Mouse (Mus musculus) forebrain, embryonic 15.5 days (tissue): ENCODE data around the gene Bola3. TPM values are rescaled to one million over a fixed set of nuclear protein-coding genes. Genes with fewer than 3 reads are reported as not detected.
A peak's percentile ranks its signal among the peaks of the same experiment; 100 is the strongest.

Source experiments
- ATAC-seq: fragments of 200-750 bp; cut with Nextera tagmentation; replicated peaks from 2 replicates; pipeline ENCODE4 v1.8.0; 2017; ENCODE audit warnings: mild to moderate bottlenecking, moderate TSS enrichment, moderate library complexity
- H3K27ac ChIP-seq: fragments of 300-500 bp; sonication (generic); replicated peaks from 2 replicates; pipeline ENCODE4 v1.5.1; 2015; ENCODE audit warnings: mild to moderate bottlenecking, inconsistent platforms
- H3K27me3 ChIP-seq: fragments of 300-500 bp; sonication (generic); 2 replicates; pipeline ENCODE4 v1.6.1; 2015; ENCODE audit warnings: inconsistent platforms
- H3K36me3 ChIP-seq: fragments of 300-500 bp; sonication (generic); 2 replicates; pipeline ENCODE4 v1.6.1; 2015; ENCODE audit warnings: mild to moderate bottlenecking, inconsistent platforms
- H3K4me1 ChIP-seq: fragments of 300-500 bp; sonication (generic); 2 replicates; pipeline ENCODE4 v1.6.1; 2015; ENCODE audit warnings: inconsistent platforms
- H3K4me2 ChIP-seq: fragments of 300-500 bp; sonication (generic); replicated peaks from 2 replicates; pipeline ENCODE4 v1.6.1; 2015; ENCODE audit warnings: mild to moderate bottlenecking, inconsistent platforms
- H3K4me3 ChIP-seq: fragments of 300-500 bp; sonication (generic); 2 replicates; pipeline ENCODE4 v1.5.1; 2015; ENCODE audit warnings: mild to moderate bottlenecking, inconsistent platforms
- H3K9ac ChIP-seq: fragments of 300-500 bp; sonication (generic); replicated peaks from 2 replicates; pipeline ENCODE4 v1.6.1; 2015; ENCODE audit warnings: mild to moderate bottlenecking, inconsistent platforms
- H3K9me3 ChIP-seq: fragments of 300-500 bp; sonication (generic); 2 replicates; pipeline ENCODE4 v1.6.1; 2016; ENCODE audit warnings: inconsistent platforms
- WGBS: fragments of 180-500 bp; shearing (Covaris S2); methylation state at CpG from one replicate; pipeline ENCODE4 v1.1.7; 2015; ENCODE audit warnings: mixed read lengths; 5-methylcytosine and 5-hydroxymethylcytosine counted together
- polyA plus RNA-seq: library from polyadenylated mRNA; unstranded; fragments of >200 nt; fragmentation: Nextera tagmentation; extraction: Ambion mirVana; gene quantifications from 2 replicates; pipeline ENCODE4 v1.2.1, GENCODE M21; 2015

Gene Bola3
- polyA plus RNA-seq, 1 experiment from 2014 or later: 59.7 TPM

DNA sequence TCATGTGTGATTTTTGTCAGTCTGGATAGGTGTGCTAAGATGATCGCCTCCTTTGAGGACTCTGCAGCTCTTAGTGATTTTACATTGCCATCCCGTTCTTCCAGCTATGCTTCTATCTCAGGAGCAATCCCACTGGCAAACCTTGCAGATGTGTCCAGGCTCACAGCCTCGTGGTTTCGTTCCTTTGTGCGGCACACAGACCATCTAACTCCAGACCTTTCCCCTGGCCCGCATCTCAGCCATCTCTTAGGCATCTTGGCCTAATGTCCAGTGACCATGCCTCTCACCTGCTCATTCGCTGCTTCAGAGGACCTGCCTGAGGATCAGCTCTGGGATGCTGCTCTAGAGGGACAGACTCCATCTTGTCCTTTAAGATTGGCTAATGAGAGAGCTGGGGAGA, 1.2 kb downstream of the Bola3 start:
- Histone ChIP-seq H3K4me3 (peak overlapping the region; percentile 91), H3K27me3 (no peaks in the 10 kb centered on the region), H3K9ac (peak overlapping the region; percentile 94; the same call in 1 of the 2 replicates), H3K36me3 (peaks cover 15% of the 10 kb centered on the region), H3K4me1 (peaks cover 16% of the 10 kb centered on the region), H3K27ac (no peak overlapping the region), H3K4me2 (peak overlapping the region; percentile 81), H3K9me3 (no peaks in the 10 kb centered on the region)
- no peak for ATAC-seq
- whole genome bisulfite sequencing: 84% methylated on average over 7 of the region's 7 CpGs

DNA sequence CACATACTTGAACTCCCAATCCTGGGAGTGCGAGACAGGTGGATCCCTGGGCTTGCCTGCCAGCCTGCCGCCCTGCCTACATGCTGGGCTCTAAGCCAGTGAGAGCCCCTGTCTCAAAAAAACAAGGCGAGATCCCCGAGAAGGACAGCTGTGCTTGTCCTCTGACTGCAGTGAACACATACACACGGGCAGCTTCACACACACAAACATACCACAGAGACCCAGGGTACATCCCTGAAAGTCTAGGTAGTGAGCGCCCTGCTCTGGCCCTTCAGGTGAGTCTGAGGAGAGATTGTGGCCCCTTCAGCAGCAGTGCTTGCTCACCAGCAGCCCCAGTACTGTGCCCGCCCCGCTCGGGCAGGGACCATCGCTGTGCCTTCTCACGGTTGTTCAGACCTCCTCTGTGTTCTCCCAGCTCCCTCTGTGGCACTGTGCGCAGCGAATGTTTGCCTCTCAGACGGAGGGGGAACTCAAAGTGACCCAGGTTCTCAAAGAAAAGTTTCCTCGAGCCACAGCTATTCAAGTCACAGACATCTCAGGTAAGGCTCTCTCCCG, 2.0 kb downstream of the Bola3 start:
- no peak for ATAC-seq
- H3K4me2 ChIP-seq: no peak overlapping the region
- 0 out of 2 replicates have a peak overlapping the region, but pooled peaks have one; percentile 94 for H3K9ac ChIP-seq
- H3K4me1 ChIP-seq: peaks cover 16% of the 10 kb centered on the region
- H3K9me3 ChIP-seq: no peaks in the 10 kb centered on the region
- H3K36me3 ChIP-seq: peaks cover 15% of the 10 kb centered on the region
- H3K27ac ChIP-seq: no peak overlapping the region
- H3K27me3 ChIP-seq: no peaks in the 10 kb centered on the region
- WGBS: 88% methylated on average over 16 of the region's 16 CpGs
- H3K4me3 ChIP-seq: no peak overlapping the region

DNA sequence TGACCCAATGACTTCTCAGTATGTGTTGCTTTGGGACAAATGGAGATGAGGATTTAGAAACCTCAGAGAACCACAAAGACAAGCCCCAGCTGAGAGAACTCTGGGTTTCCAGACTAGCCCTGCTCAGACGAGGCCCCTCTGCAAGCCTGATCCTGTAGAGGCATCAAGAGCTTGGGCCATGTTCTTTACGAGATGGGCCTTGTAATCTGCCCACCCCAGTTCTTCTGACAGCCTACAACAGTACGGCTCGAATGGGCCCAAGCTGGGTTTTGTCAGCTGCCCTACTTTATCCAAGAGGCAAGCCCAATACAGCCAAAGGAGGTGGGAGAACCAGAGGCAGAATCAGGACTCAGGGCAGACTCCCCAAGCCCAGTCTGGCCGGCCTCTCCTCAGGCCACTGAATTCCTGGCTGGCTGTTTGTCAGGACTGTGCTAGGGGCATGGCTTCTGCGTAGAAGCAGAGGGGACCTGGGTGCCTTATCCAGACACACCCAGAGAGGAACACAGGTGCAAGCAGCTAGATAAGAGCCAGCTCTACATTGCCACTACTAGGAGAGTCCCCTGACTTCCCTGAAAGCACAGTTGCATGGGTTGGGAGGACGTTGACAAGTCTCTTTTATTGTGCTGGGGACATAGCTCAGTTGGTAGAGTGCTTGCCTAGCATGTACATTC, 2.7 kb downstream of the Bola3 start:
- H3K4me1 ChIP-seq: peaks cover 16% of the 10 kb centered on the region
- H3K9ac ChIP-seq: no peak overlapping the region
- 86% methylated on average over 7 of the region's 7 CpGs for WGBS
- no peak for ATAC-seq
- H3K27ac ChIP-seq: no peak overlapping the region
- no peaks in the 10 kb centered on the region for H3K27me3 ChIP-seq
- no peak overlapping the region for H3K4me3 ChIP-seq
- H3K4me2 ChIP-seq: no peak overlapping the region
- peaks cover 15% of the 10 kb centered on the region for H3K36me3 ChIP-seq
- no peaks in the 10 kb centered on the region for H3K9me3 ChIP-seq

GRCm38 (mm10) chr6:83352666-83353410, 3.9 kb downstream of the Bola3 start:
- Histone ChIP-seq H3K9me3 (no peaks in the 10 kb centered on the region), H3K36me3 (peaks cover 17% of the 10 kb centered on the region), H3K4me3 (no peak overlapping the region), H3K27ac (no peak overlapping the region), H3K27me3 (no peaks in the 10 kb centered on the region), H3K4me2 (no peak overlapping the region), H3K9ac (no peak overlapping the region), H3K4me1 (peaks cover 16% of the 10 kb centered on the region)
- no peak for ATAC-seq
- 94% methylated on average over 24 of the region's 24 CpGs for WGBS

DNA sequence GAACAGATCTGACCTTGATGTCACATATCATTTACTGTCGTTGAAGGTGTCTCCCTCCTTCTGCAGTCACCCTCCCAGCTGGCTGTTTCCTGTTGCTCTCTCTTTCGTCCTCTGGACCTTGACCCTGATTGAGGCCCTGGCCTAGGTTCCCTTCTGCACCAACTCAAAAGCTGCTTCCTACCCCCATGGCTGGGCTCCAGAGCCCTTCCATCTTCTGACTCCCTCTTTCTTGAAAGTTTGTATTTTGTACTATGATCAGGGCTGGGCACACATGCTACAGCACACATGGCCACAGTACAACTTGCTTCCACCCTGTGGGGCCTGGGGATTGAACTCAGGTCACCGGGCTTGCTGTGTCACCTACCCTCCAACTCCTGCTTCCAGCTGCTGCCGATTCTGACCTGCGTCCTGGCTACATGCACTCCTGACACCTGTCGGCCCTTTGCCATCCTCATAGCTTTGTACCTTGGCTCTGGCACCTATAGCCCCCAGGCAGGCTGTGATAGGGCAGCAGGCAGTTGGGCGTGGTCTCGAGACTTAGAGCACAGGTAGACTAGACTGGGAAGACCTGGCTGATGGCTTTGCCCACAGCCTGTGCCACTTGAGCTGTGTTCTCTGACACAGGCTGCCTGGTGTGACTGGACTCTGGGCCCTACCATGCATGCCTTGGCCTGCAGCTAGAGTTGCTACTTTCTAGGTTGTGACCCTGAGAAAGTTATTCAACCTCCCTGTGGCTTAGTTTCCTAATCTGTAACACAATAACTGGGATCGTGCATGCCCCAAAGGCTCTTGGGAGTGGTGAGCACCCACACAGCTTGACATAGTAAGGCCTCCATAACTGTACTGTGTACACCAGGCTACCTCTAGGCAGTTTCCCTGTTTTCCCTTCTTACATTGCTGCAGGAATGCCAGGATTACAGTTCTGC, 6.2 kb downstream of the Bola3 start:
- no peaks in the 10 kb centered on the region for H3K9me3 ChIP-seq
- 89% methylated on average over 9 of the region's 9 CpGs for WGBS
- H3K27me3 ChIP-seq: no peaks in the 10 kb centered on the region
- H3K9ac ChIP-seq: no peak overlapping the region
- H3K36me3 ChIP-seq: peaks cover 22% of the 10 kb centered on the region
- H3K4me2 ChIP-seq: no peak overlapping the region
- ATAC-seq: no peak
- no peak overlapping the region for H3K4me3 ChIP-seq
- peaks cover 7% of the 10 kb centered on the region for H3K4me1 ChIP-seq
- H3K27ac ChIP-seq: no peak overlapping the region

DNA sequence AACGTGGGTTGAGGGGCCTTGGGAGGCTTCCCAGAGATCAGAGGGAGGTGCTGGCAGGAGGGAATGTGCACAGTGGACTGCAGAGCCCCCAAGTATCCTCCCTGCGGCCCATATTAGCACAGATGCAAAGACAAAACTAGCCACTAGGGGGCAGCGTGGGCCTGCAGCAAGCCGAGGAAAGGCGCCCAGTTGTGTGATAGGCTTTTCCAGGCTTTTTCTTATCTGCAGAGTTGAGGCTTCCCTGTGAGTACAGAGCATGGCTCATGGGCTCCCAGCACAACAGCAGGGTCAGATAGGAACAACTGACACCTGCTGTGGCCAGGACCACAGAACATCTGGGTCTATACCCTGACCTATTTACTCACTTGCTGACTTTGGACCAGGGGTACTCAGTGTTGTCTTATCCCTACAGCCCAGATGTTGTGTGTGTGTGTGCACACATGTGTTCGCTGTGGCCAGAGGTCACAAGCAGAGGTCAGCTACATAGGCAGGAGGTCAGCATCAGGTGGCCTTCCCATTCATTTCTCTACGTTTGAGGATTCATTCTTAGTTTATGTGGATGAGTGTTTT, 7.7 kb downstream of the Bola3 start:
- H3K9ac ChIP-seq: no peak overlapping the region
- no peak overlapping the region for H3K27ac ChIP-seq
- H3K4me3 ChIP-seq: no peak overlapping the region
- ATAC-seq: peak; percentile 75
- no peaks in the 10 kb centered on the region for H3K4me1 ChIP-seq
- no peaks in the 10 kb centered on the region for H3K27me3 ChIP-seq
- 29% methylated on average over 7 of the region's 7 CpGs for WGBS
- H3K4me2 ChIP-seq: no peak overlapping the region
- no peaks in the 10 kb centered on the region for H3K9me3 ChIP-seq
- H3K36me3 ChIP-seq: peaks cover 30% of the 10 kb centered on the region

- ATAC-seq: no peak
- 94% methylated on average over 10 of the region's 10 CpGs for WGBS
- Histone ChIP-seq H3K4me2 (no peak overlapping the region), H3K27me3 (no peaks in the 10 kb centered on the region), H3K9me3 (no peaks in the 10 kb centered on the region), H3K36me3 (peaks cover 34% of the 10 kb centered on the region), H3K4me1 (no peaks in the 10 kb centered on the region), H3K4me3 (no peak overlapping the region), H3K27ac (no peak overlapping the region), H3K9ac (no peak overlapping the region)
These were observed 8.5 kb downstream of the Bola3 start for GRCm38 (mm10) chr6:83357436-83357835.

DNA sequence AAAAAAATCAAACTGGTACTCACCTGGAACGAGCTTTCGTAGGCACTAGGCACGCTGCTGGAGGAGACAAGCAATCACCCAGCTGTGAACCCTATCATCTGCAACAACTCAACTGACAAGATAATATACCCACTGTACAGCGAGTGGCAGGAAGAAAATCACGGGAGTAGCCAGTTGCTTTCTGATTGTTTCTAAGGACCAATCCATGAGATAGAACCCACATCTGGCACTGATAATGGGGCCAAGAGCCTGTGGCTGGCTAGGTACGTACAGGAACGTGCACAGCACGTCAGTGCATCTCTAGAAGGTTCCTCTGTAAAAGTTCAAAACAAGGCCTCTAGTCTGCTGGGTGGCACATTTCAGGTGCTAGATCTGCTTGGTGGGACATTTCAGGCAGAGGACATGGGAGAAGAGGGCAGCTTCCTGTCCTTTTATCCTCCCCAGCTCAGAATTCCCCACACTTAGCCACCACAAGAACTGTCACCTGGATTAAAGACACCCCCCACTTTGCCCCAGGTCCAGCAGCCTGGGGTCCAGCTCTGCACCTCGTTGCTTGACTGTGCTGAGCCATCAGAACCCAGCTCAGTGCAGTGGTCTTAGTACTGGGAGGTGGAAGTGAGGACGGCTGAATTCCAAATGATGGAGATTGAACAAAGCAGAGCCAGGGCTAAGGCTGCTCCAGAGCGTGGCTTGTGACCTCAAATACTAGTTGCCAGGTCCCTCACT, 12.7 kb downstream of the Bola3 start:
- Histone ChIP-seq H3K4me2 (no peak overlapping the region), H3K9ac (no peak overlapping the region), H3K27me3 (no peaks in the 10 kb centered on the region), H3K4me3 (no peak overlapping the region), H3K36me3 (peaks cover 25% of the 10 kb centered on the region), H3K9me3 (no peaks in the 10 kb centered on the region), H3K27ac (no peak overlapping the region), H3K4me1 (no peaks in the 10 kb centered on the region)
- no peak for ATAC-seq
- 85% methylated on average over 11 of the region's 11 CpGs for WGBS

GRCm38 (mm10) chr6:83363075-83363474, 14.1 kb downstream of the Bola3 start:
- Histone ChIP-seq H3K27ac (no peak overlapping the region), H3K4me1 (no peaks in the 10 kb centered on the region), H3K4me3 (no peak overlapping the region), H3K9me3 (no peaks in the 10 kb centered on the region), H3K4me2 (no peak overlapping the region), H3K27me3 (no peaks in the 10 kb centered on the region), H3K9ac (no peak overlapping the region), H3K36me3 (peaks cover 35% of the 10 kb centered on the region)
- ATAC-seq: no peak
- 87% methylated on average over 12 of the region's 12 CpGs for WGBS

DNA sequence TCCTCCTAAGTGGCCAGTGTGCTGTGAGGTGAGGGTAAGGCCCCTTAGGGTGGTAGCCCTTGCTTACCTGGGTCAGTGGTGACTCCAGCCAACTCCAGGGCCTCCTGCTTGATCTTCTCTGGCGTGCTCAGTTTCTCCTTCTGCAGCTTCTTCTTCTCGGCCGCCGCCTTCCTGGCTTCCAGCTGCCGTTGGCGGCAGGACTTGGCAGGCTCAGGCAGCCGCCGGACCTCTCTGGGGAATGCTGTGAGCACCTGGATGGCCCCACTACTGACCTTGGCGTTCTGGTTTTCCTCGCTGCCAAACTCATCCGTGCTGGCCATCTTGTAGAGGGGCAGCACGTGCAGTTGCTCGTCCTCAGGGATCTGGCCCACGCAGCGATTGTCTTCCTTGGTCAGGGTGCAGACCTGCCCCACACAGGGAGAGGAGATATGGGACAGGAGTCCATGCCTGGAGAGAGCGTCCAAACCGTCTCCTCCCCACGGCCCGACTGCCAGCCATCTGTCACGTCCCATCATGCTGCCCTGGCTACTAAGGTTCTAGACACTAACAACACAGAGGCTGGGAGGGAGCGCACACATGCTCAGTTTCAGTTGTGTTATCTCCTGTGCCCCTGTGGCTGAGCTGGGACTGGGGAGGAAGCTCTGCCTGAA, 21.5 kb downstream of the Bola3 start:
- Histone ChIP-seq H3K4me3 (no peak overlapping the region), H3K27me3 (no peaks in the 10 kb centered on the region), H3K27ac (no peak overlapping the region), H3K4me2 (no peak overlapping the region), H3K9ac (no peak overlapping the region), H3K36me3 (peaks cover 90% of the 10 kb centered on the region), H3K4me1 (no peaks in the 10 kb centered on the region), H3K9me3 (no peaks in the 10 kb centered on the region)
- 92% methylated on average over 21 of the region's 21 CpGs for WGBS
- ATAC-seq: no peak

GRCm38 (mm10) chr6:83371350-83371749, 22.4 kb downstream of the Bola3 start:
- peaks cover 96% of the 10 kb centered on the region for H3K36me3 ChIP-seq
- no peaks in the 10 kb centered on the region for H3K9me3 ChIP-seq
- H3K4me2 ChIP-seq: no peak overlapping the region
- no peaks in the 10 kb centered on the region for H3K4me1 ChIP-seq
- ATAC-seq: no peak
- H3K4me3 ChIP-seq: no peak overlapping the region
- H3K27ac ChIP-seq: no peak overlapping the region
- no peaks in the 10 kb centered on the region for H3K27me3 ChIP-seq
- no peak overlapping the region for H3K9ac ChIP-seq
- WGBS: 93% methylated on average over 3 of the region's 3 CpGs
